Mouse (Mus musculus) CD4-positive, CD25-positive, alpha-beta regulatory T cell, adult 4 months (primary cell): Measurements from ENCODE around the gene Lrrc51. TPM values are rescaled to one million over a fixed set of nuclear protein-coding genes. Genes with fewer than 3 reads are reported as not detected.

Experiments
- ATAC-seq: one replicate; pipeline ENCODE4 v1.8.0; 2017
- polyA plus RNA-seq, 2 experiments: library from polyadenylated mRNA; unstranded; fragments of 100-300 nt; shearing (Covaris generic); gene quantifications; one replicate each; pipeline ENCODE4 v1.2.1; 2017

Gene Lrrc51
- polyA plus RNA-seq, 2 experiments from 2014 or later = 4.8 to 6.1 TPM

GRCm38 (mm10) chr7:101880855-101881254 lies 52.8 kb downstream of the Lrrc51 start:
- no peak for ATAC-seq

GRCm38 (mm10) chr7:101875978-101876377 lies 57.7 kb downstream of the Lrrc51 start:
- ATAC-seq = no peak

GRCm38 (mm10) chr7:101871296-101871695 lies 62.4 kb downstream of the Lrrc51 start:
- ATAC-seq = no peak

DNA sequence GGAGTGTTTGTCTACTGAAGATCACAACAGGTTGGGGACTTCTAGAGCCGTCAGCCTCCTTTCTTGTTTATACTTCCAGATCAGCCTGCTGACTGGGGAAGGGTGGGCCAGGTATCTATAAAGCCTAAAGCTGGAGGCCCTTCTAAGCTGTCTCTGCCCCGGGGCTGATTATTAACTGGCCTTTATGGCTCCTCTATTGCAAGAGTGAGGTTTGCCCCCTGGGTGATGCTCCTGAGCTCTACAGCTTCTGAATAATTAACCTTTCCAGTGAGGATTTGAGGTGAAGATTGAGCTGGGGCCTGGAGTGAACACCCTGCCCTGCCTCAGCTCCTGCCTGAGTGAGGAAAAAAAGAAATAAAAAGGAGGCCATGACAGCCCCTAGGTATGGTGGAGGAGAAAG lies 63.1 kb downstream of the Lrrc51 start, which contains the start of gene Folr1:
Gene Folr1 (minus strand): TSS at position 160 of the 400 bp plus-strand sequence.
- ATAC-seq = no peak

- ATAC-seq = no peak
Measured at GRCm38 (mm10) chr7:101869163-101869500, 64.6 kb downstream of the Lrrc51 start.

DNA sequence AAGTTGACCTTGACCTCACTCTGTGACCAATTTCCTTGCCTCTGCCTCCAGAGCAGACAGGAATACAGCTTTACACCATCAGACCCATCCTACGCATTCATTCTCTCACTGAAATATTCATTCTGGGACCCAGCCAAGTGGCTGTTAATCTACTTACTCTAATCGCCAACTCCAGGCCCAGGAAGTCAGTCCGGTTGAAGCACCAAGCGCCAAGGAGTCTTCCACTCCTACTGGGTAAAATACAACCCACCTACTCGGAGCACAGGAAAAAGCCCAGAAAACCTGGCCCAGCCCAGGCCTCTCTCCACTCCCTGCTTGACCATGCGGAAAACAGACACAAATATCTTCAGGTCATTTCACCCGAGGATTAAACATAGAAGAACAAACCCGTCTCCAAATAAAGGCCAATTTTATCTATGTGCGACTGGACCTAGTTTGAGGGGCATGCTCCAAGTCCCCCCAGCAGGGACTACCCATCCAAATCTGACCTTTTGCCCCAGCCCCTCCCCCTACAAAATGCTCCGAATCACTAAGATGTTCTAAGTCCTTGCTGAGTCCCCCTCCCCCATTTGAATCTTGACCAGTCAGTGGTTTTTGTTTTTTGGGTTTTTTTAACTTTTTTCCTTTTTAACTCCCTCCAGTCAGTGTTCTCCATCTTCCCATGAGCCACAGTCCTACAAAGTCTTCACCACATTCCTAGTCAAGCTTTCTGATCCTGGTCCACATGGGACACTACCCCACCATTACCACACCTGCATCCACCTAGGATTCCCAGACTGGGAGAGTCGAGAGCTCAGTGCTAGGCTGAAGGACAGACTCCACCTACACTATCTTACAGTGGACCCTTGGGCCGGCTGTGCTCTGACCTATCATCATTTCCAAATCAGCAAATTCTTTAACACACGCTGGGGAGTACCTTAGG lies 65.2 kb downstream of the Lrrc51 start:
- ATAC-seq = no peak

GRCm38 (mm10) chr7:101867482-101867881 lies 66.2 kb downstream of the Lrrc51 start:
- ATAC-seq = no peak

- no peak for ATAC-seq
Measured at GRCm38 (mm10) chr7:101866491-101867265, 67.0 kb downstream of the Lrrc51 start.

- ATAC-seq = no peak
Measured at GRCm38 (mm10) chr7:101863415-101863814, 70.3 kb downstream of the Lrrc51 start, which contains the start of gene Anapc15. Gene Anapc15 (plus strand): TSS chr7:101863715.

Other genes with a start within 250 kb of the Lrrc51 start
- not detected for gene Phox2a, start 115.6 kb downstream of the Lrrc51 start, polyA plus RNA-seq
- 1 to 10 TPM; 1.2 to 2.8 TPM for gene Inppl1, start 95.7 kb downstream of the Lrrc51 start, polyA plus RNA-seq
- gene Folr2, start 76.7 kb downstream of the Lrrc51 start, polyA plus RNA-seq = not detected
- 10 to 100 TPM; 43.2 to 66.9 TPM for gene Anapc15, start 70.2 kb downstream of the Lrrc51 start, polyA plus RNA-seq
- not detected for gene Folr1, start 63.1 kb downstream of the Lrrc51 start, polyA plus RNA-seq
- 100 to 1,000 TPM; 104 to 141 TPM for gene Lamtor1, start 28.0 kb downstream of the Lrrc51 start, polyA plus RNA-seq
- not detected for gene Tomt, start 27.5 kb downstream of the Lrrc51 start, polyA plus RNA-seq
- 10 to 100 TPM; 66.0 to 83.2 TPM for gene Numa1, start 216 bp upstream of the Lrrc51 start, polyA plus RNA-seq
- 1 to 10 TPM; 4.5 to 5.7 TPM for gene Il18bp, start 84.8 kb upstream of the Lrrc51 start, polyA plus RNA-seq
- gene Rnf121, start 131.6 kb upstream of the Lrrc51 start, polyA plus RNA-seq = 10 to 100 TPM; 28.5 to 29.4 TPM
- gene Xndc1, start 131.6 kb upstream of the Lrrc51 start, polyA plus RNA-seq = 10 to 100 TPM; 19.3 to 33.0 TPM
- gene Xntrpc, start 131.8 kb upstream of the Lrrc51 start, polyA plus RNA-seq = 1 to 10 TPM in 1 of 2 experiments, under 1 TPM in 1; 0.93 to 1.4 TPM
- gene Trpc2, start 149.2 kb upstream of the Lrrc51 start, polyA plus RNA-seq = not detected
- not detected for gene Art1, start 167.8 kb upstream of the Lrrc51 start, polyA plus RNA-seq
- under 1 TPM in 1 of 2 experiments, not detected in 1; 0.93 TPM for gene Art5, start 175.6 kb upstream of the Lrrc51 start, polyA plus RNA-seq
- gene Chrna10, start 182.9 kb upstream of the Lrrc51 start, polyA plus RNA-seq = not detected